Mouse (Mus musculus) MEL (cell line): ENCODE results near the gene Hps6. TPM values are rescaled to one million over a fixed set of nuclear protein-coding genes. Genes with fewer than 3 reads are reported as not detected.

ENCODE experiments used
- DNase-seq: peaks from one replicate; pipeline ENCODE4 v3.0.0; 2011; ENCODE audit warnings: low read depth, low spot score
- H3K27ac ChIP-seq: 2 replicates; pipeline ENCODE4 v1.5.1; 2012; ENCODE audit warnings: low read depth, mild to moderate bottlenecking, control low read depth, low read length, moderate library complexity; ENCODE audit not compliant: control insufficient read depth
- H3K27me3 ChIP-seq, 2 experiments: fragments of 150-350 bp in 1 of 2; sonication (generic) in 1 of 2; 2 replicates each; pipeline ENCODE4 v1.6.1; 2012; ENCODE audit warnings: low read length in 2 of 2, mild to moderate bottlenecking in 2 of 2, improper control_type of control experiment in 1 of 2, moderate library complexity in 1 of 2; ENCODE audit not compliant: insufficient read depth in 2 of 2, control insufficient read depth in 1 of 2
- H3K36me3 ChIP-seq, 2 experiments: 2 replicates each; pipeline ENCODE4 v1.6.1; 2012 to 2014; ENCODE audit warnings: low read length in 2 of 2, improper control_type of control experiment in 1 of 2, inconsistent platforms in 1 of 2, mild to moderate bottlenecking in 1 of 2; ENCODE audit not compliant: insufficient read depth in 2 of 2, control insufficient read depth in 1 of 2
- H3K4me1 ChIP-seq, 2 experiments: fragments of 150-350 bp in 1 of 2; sonication (generic) in 1 of 2; 2 replicates each; pipeline ENCODE4 v1.6.1; 2012; ENCODE audit warnings: low read length in 2 of 2, improper control_type of control experiment in 1 of 2, mild to moderate bottlenecking in 1 of 2; ENCODE audit not compliant: insufficient read depth in 2 of 2, control insufficient read depth in 1 of 2
- H3K4me3 ChIP-seq, 2 experiments: fragments of 150-350 bp in 1 of 2; sonication (generic) in 1 of 2; 2 replicates each; pipeline ENCODE4 v1.5.1; 2012; ENCODE audit warnings: low read depth in 2 of 2, low read length in 2 of 2, mild to moderate bottlenecking in 2 of 2, moderate library complexity in 2 of 2, control low read depth in 1 of 2, improper control_type of control experiment in 1 of 2; ENCODE audit not compliant: control insufficient read depth in 1 of 2, insufficient read depth in 1 of 2
- H3K79me2 ChIP-seq: 2 replicates; pipeline ENCODE4 v1.6.1; 2012; ENCODE audit warnings: mild to moderate bottlenecking, low read length, moderate library complexity; ENCODE audit not compliant: control insufficient read depth, poor library complexity, insufficient read depth
- H3K9ac ChIP-seq: 2 replicates; pipeline ENCODE4 v1.6.1; 2012; ENCODE audit warnings: low read depth, mild to moderate bottlenecking, control low read depth, low read length, moderate library complexity; ENCODE audit not compliant: control insufficient read depth, poor library complexity, severe bottlenecking
- H3K9me3 ChIP-seq: fragments of 150-350 bp; sonication (generic); replicated peaks from 2 replicates; pipeline ENCODE4 v1.6.1; 2012; ENCODE audit warnings: mild to moderate bottlenecking, low read length, improper control_type of control experiment, moderate library complexity; ENCODE audit not compliant: insufficient read depth
- BHLHE40 ChIP-seq: IDR thresholded peaks from 2 replicates; pipeline ENCODE4 v1.6.1; 2012; ENCODE audit warnings: low read depth, mild to moderate bottlenecking, inconsistent platforms, low read length, improper control_type of control experiment, borderline replicate concordance
- CHD1 ChIP-seq: IDR thresholded peaks from 2 replicates; pipeline ENCODE4 v1.6.1; 2012; ENCODE audit warnings: low read depth, mild to moderate bottlenecking, inconsistent platforms, low read length, improper control_type of control experiment
- ELF1 ChIP-seq: IDR thresholded peaks from 2 replicates; pipeline ENCODE4 v1.6.1; 2014; ENCODE audit warnings: low read depth, mild to moderate bottlenecking, inconsistent platforms, low read length, improper control_type of control experiment, moderate library complexity
- EP300 ChIP-seq, 2 experiments: IDR thresholded peaks; 2 replicates each; pipeline ENCODE4 v1.6.1; 2011; ENCODE audit warnings: improper control_type of control experiment in 2 of 2, low read length in 2 of 2, low read depth in 1 of 2, mild to moderate bottlenecking in 1 of 2
- ETS1 ChIP-seq: IDR thresholded peaks from 2 replicates; pipeline ENCODE4 v1.6.1; 2012; ENCODE audit warnings: low read depth, mild to moderate bottlenecking, inconsistent platforms, low read length, improper control_type of control experiment, moderate library complexity
- GABPA ChIP-seq: IDR thresholded peaks from 2 replicates; pipeline ENCODE4 v1.6.1; 2012; ENCODE audit warnings: low read depth, mild to moderate bottlenecking, inconsistent platforms, low read length, improper control_type of control experiment, moderate library complexity
- GATA1 ChIP-seq: IDR thresholded peaks from 2 replicates; pipeline ENCODE4 v1.6.1; 2011; ENCODE audit warnings: low read depth, low read length, improper control_type of control experiment
- HCFC1 ChIP-seq: IDR thresholded peaks from 2 replicates; pipeline ENCODE4 v1.6.1; 2012; ENCODE audit warnings: low read depth, mild to moderate bottlenecking, inconsistent platforms, low read length, improper control_type of control experiment, moderate library complexity
- JUND ChIP-seq: IDR thresholded peaks from 2 replicates; pipeline ENCODE4 v1.6.1; 2011; ENCODE audit warnings: low read depth, mild to moderate bottlenecking, improper control_type of control experiment, low read length
- KAT2A ChIP-seq: conservative IDR thresholded peaks from 2 replicates; pipeline ENCODE4 v1.6.1; 2012; ENCODE audit warnings: low read depth, low read length, improper control_type of control experiment, inconsistent platforms
- MAFK ChIP-seq: IDR thresholded peaks from 2 replicates; pipeline ENCODE4 v1.6.1; 2011; ENCODE audit warnings: low read depth, mild to moderate bottlenecking, low read length, improper control_type of control experiment, borderline replicate concordance
- MAX ChIP-seq: IDR thresholded peaks from 2 replicates; pipeline ENCODE4 v1.6.1; 2011; ENCODE audit warnings: low read length, improper control_type of control experiment
- MAZ ChIP-seq: IDR thresholded peaks from 2 replicates; pipeline ENCODE4 v1.6.1; 2012; ENCODE audit warnings: low read depth, mild to moderate bottlenecking, inconsistent platforms, low read length, improper control_type of control experiment
- MEF2A ChIP-seq: IDR thresholded peaks from 2 replicates; pipeline ENCODE4 v1.6.1; 2014; ENCODE audit warnings: low read depth, mild to moderate bottlenecking, inconsistent platforms, low read length, improper control_type of control experiment; ENCODE audit not compliant: poor library complexity, insufficient replicate concordance, severe bottlenecking; ENCODE audit errors: extremely low read depth
- MYB ChIP-seq: IDR thresholded peaks from 2 replicates; pipeline ENCODE4 v1.6.1; 2011; ENCODE audit warnings: mild to moderate bottlenecking, low read depth, low read length, improper control_type of control experiment
- NELFE ChIP-seq: IDR thresholded peaks from 2 replicates; pipeline ENCODE4 v1.6.1; 2011; ENCODE audit warnings: low read depth, low read length, improper control_type of control experiment
- NRF1 ChIP-seq: IDR thresholded peaks from 2 replicates; pipeline ENCODE4 v1.6.1; 2014; ENCODE audit warnings: low read depth, mild to moderate bottlenecking, inconsistent platforms, low read length, improper control_type of control experiment, moderate library complexity; ENCODE audit not compliant: poor library complexity, insufficient read depth, severe bottlenecking
- POLR2AphosphoS2 ChIP-seq: IDR thresholded peaks from 2 replicates; pipeline ENCODE4 v1.6.1; 2011; ENCODE audit warnings: low read length, improper control_type of control experiment
- POLR2AphosphoS5 ChIP-seq: IDR thresholded peaks from 2 replicates; pipeline ENCODE4 v1.6.1; 2012; ENCODE audit warnings: low read depth, borderline replicate concordance, mild to moderate bottlenecking, inconsistent platforms, low read length, moderate library complexity, mixed read lengths
- RAD21 ChIP-seq: IDR thresholded peaks from 2 replicates; pipeline ENCODE4 v1.6.1; 2011; ENCODE audit warnings: mild to moderate bottlenecking, low read depth, low read length, improper control_type of control experiment
- SIN3A ChIP-seq: IDR thresholded peaks from 2 replicates; pipeline ENCODE4 v1.6.1; 2012; ENCODE audit warnings: low read length, improper control_type of control experiment, inconsistent platforms
- SMC3 ChIP-seq: IDR thresholded peaks from 2 replicates; pipeline ENCODE4 v1.6.1; 2011; ENCODE audit warnings: low read depth, low read length, improper control_type of control experiment
- TAL1 ChIP-seq: IDR thresholded peaks from 2 replicates; pipeline ENCODE4 v1.6.1; 2012; ENCODE audit warnings: mild to moderate bottlenecking, inconsistent platforms, low read length, moderate library complexity, mixed read lengths
- TBP ChIP-seq: IDR thresholded peaks from 2 replicates; pipeline ENCODE4 v1.8.0; 2011; ENCODE audit warnings: low read depth, low read length, improper control_type of control experiment
- TCF12 ChIP-seq: IDR thresholded peaks from 2 replicates; pipeline ENCODE4 v1.6.1; 2014; ENCODE audit warnings: low read depth, mild to moderate bottlenecking, inconsistent platforms, low read length, improper control_type of control experiment, moderate library complexity
- UBTF ChIP-seq: IDR thresholded peaks from 2 replicates; pipeline ENCODE4 v1.6.1; 2012; ENCODE audit warnings: low read depth, mild to moderate bottlenecking, inconsistent platforms, low read length, improper control_type of control experiment, moderate library complexity, borderline replicate concordance; ENCODE audit not compliant: insufficient read depth
- USF1 ChIP-seq: IDR thresholded peaks from 2 replicates; pipeline ENCODE4 v1.6.1; 2014; ENCODE audit warnings: low read depth, mild to moderate bottlenecking, inconsistent platforms, low read length, improper control_type of control experiment, moderate library complexity
- USF2 ChIP-seq, 2 experiments: IDR thresholded peaks; 2 replicates each; pipeline ENCODE4 v1.6.1; 2011 to 2012; ENCODE audit warnings: improper control_type of control experiment in 2 of 2, low read length in 2 of 2, borderline replicate concordance in 1 of 2, inconsistent platforms in 1 of 2, low read depth in 1 of 2, mild to moderate bottlenecking in 1 of 2; ENCODE audit not compliant: insufficient read depth in 1 of 2
- ZC3H11A ChIP-seq: IDR thresholded peaks from 2 replicates; pipeline ENCODE4 v1.6.1; 2012; ENCODE audit warnings: low read depth, mild to moderate bottlenecking, inconsistent platforms, low read length, improper control_type of control experiment
- ZMIZ1 ChIP-seq: IDR thresholded peaks from 2 replicates; pipeline ENCODE4 v1.6.1; 2012; ENCODE audit warnings: low read depth, mild to moderate bottlenecking, inconsistent platforms, low read length, improper control_type of control experiment, moderate library complexity
- ZNF384 ChIP-seq: IDR thresholded peaks from 2 replicates; pipeline ENCODE4 v1.6.1; 2012; ENCODE audit warnings: low read depth, mild to moderate bottlenecking, inconsistent platforms, low read length, improper control_type of control experiment
- polyA plus RNA-seq, 2 experiments: library from polyadenylated mRNA; stranded (reverse) in 1 of 2; unstranded in 1 of 2; fragments of >175 nt in 1 of 2; fragments of >200 nt in 1 of 2; gene quantifications; 2 replicates each; pipeline versions ENCODE4 v1.2.1 to v1.2.4; 2012; ENCODE audit warnings: low replicate concordance in 2 of 2, low read depth in 1 of 2; ENCODE audit not compliant: insufficient read length in 2 of 2, insufficient read depth in 1 of 2, missing spikeins in 1 of 2
- total RNA-seq: library from RNA; depleted of rRNA; stranded (reverse); fragments of 300-350 nt; gene quantifications from 2 replicates; pipeline ENCODE4 v1.2.3, GENCODE M21; 2012

Gene Hps6
- total and polyA plus RNA-seq, 3 experiments: 11.5 to 13.2 TPM; not detected in 1

- TF ChIP-seq RAD21 (peak; percentile 49), ETS1 (0 out of 2 replicates have a peak, but pooled peaks have one; percentile 51), ZMIZ1 (no peak)
Measured at GRCm38 (mm10) chr19:46036477-46037242, 33.4 kb downstream of the Hps6 start (continued).

GRCm38 (mm10) chr19:46037243-46037924 lies 34.1 kb downstream of the Hps6 start:
- Histone ChIP-seq H3K4me3 (peak overlapping the region; percentile 76 to 85), H3K9me3 (no peaks in the 10 kb centered on the region), H3K79me2 (peaks cover 73% of the 10 kb centered on the region), H3K4me1 (peaks cover 16 to 39% of the 10 kb centered on the region in 2 experiments), H3K27me3 (no peaks in the 10 kb centered on the region), H3K9ac (peak overlapping the region; percentile 86), H3K36me3 (peaks cover 22 to 38% of the 10 kb centered on the region in 2 experiments), H3K27ac (peak overlapping the region; percentile 99)
- peak; percentile 98 for DNase-seq
- peak; percentile 93 for TF ChIP-seq SIN3A
- peak; percentile 96 to 98 for TF ChIP-seq EP300 (IDR thresholded peaks at IDR 0.05; ENCODE audit: low read depth in 1 of 2, low read length in 2 of 2)
- no peak for TF ChIP-seq GABPA
- TF ChIP-seq JUND: peak; percentile 83; the same call in 1 of the 2 replicates
- peak; percentile 4; the same call in 1 of the 2 replicates for TF ChIP-seq ZNF384
- peak; percentile 91 for TF ChIP-seq BHLHE40
- TF ChIP-seq ETS1: peak; percentile 86
- peak; percentile 94 for TF ChIP-seq TCF12
- TF ChIP-seq HCFC1: peak; percentile 71
- no peak for TF ChIP-seq CHD1
- peak; percentile 92 for TF ChIP-seq ELF1
- 0 out of 2 replicates have a peak, but pooled peaks have one; percentile 10 for TF ChIP-seq KAT2A
- peak; percentile 66 for TF ChIP-seq NELFE
- TF ChIP-seq MAFK: peak; percentile 68; the same call in 1 of the 2 replicates
- TF ChIP-seq MEF2A: 0 out of 2 replicates have a peak, but pooled peaks have one; percentile 4
- TF ChIP-seq TAL1: peak; percentile 95
- peak; percentile 79 for TF ChIP-seq MAX
- TF ChIP-seq USF2 (IDR thresholded peaks at IDR 0.05; ENCODE audit: borderline replicate concordance in 1 of 2, insufficient read depth in 1 of 2, low read depth in 1 of 2, low read length in 2 of 2): no peak
- no peak for TF ChIP-seq POLR2AphosphoS5
- TF ChIP-seq MYB: peak; percentile 98
- TF ChIP-seq USF1: 0 out of 2 replicates have a peak, but pooled peaks have one; percentile 5
- no peak for TF ChIP-seq ZC3H11A
- TF ChIP-seq POLR2AphosphoS2: peak; percentile 90
- peak; percentile 24 for TF ChIP-seq SMC3
- TF ChIP-seq NRF1: no peak
- no peak for TF ChIP-seq UBTF
- peak; percentile 86 for TF ChIP-seq TBP
- TF ChIP-seq RAD21: no peak
- peak; percentile 96 for TF ChIP-seq MAZ
- peak; percentile 96 for TF ChIP-seq GATA1
- peak; percentile 86; the same call in 1 of the 2 replicates for TF ChIP-seq ZMIZ1
